Mouse (Mus musculus): Measurements from ENCODE around the gene Slc7a5.

The Slc7a5 gene

DNA sequence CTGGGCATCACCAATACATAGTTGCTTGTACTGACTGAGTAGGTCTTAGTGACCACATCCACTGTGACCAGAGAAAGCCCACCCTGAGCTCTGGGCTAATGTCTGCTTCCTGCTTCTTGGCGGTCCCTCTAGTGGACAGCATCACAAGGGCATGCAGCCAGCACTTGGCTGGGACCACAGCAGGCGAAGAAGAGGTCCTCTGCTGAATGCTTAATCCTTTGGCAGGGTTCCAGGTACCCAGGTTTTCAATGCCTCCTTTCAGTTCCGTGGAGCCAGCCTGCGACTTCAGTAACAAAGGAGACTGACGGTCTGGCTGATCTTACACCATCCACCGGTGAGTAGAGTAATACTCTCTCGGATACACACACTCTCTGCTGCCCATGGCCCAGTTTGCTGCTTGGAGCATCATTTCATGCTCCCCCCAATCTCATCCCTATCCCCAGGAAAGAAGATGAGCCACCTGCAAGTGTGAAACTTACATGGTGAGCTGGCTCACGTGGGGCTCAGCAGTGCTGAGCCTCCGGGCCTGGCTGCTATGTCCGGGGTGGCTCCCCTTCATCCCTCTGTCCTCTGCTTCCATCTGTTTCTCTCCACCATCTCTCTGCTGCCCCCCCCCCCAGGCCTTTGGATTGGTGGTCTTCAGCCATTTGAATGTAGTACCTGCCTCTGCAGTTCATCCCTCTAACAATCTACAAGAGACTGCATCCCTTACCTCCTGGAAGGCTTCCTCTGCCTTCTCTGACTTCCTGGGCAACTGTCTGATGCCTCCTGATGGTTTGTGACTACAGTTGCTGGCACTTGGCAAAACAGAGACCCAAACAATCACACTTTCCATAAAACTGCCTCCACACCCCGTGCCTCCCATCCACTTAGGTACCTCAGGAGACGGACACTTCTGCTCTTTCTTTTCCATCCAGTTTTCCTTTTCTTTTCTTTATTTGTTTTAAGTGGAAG, 28.1 kb upstream of the Slc7a5 start:
- no peak for DNase-seq (ENCODE audit: low spot score)

DNA sequence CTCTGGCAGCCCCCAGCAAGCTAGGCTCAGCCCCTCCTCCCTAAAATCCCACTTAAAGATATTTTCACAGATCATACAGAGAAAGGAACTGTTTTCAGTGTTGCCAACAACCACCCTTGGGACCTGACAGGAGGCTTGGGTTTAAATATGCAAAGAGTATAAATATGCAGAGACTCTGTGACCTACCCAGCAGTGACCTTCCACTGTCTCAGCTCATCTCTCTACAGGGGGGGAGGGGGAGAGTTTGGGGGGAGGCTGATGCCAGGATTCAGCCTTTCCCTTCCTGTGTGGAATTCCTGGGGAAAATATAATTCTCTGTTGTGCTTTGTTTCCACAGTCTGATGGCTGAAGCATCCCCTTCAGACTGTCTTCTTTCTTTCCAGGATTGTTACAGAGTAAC, 27.4 kb upstream of the Slc7a5 start:
- no peak for DNase-seq (ENCODE audit: low spot score)

DNA sequence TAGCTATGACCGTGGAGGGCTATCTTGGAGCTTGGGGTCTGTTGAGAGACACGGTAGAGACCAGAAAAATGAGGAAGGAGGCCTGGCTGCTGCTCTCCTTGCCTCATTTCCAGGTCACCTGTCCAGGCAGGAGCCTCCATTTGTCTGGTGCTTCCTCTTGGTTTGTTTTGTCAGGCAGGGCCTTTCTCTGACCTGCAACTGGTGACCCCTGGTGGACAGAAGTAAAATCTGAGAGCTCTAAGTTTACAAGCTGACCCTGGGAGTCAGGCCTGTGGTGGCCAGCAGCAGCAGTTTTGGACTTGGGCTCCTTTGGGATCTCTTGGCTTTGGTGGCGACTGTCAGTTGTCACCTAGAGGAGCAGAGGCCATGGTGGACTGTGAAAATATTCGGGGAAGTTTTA, 27.0 kb upstream of the Slc7a5 start:
- no peak for DNase-seq (ENCODE audit: low spot score)

DNA sequence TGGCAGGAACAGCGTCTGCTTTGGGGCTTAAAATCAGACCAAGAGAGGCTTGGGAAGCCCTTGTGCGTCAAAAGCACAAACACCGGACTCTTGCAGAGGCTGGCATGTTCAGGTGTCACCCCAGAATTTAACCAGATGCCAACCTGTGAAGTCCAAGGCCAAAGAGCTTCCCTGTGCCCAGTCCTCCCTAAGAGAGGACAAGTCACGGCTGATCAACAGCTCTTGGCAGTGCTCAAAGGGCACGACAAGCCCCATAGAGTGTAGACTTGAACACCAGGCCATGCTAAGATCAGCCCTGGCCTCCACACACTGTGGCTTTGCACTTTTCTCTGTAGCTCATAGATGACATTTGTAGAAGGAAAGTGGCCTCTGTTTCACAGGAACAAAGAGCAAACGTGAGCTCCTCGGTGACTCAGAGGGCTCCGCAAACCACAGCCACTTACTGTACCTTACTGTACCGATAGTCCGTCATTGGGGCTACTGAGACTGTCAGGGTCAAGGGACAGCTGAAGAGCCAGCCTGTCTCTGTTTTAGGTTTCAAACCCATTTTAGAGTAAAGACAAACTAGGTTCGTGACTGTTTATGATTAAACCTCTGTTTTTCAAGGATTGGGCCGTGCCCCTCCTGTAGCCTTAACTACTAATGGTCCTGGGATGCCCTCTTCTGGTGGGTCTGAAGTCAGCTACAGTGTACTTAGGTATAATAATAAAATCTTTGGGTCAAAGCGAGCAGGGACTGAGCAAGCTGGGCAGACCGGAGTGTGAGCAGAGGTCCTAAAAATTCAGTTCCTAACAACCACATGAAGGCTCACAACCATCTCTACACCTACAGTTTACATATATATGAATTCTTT, 25.4 kb upstream of the Slc7a5 start:
- DNase-seq (ENCODE audit: low spot score), result no peak

DNA sequence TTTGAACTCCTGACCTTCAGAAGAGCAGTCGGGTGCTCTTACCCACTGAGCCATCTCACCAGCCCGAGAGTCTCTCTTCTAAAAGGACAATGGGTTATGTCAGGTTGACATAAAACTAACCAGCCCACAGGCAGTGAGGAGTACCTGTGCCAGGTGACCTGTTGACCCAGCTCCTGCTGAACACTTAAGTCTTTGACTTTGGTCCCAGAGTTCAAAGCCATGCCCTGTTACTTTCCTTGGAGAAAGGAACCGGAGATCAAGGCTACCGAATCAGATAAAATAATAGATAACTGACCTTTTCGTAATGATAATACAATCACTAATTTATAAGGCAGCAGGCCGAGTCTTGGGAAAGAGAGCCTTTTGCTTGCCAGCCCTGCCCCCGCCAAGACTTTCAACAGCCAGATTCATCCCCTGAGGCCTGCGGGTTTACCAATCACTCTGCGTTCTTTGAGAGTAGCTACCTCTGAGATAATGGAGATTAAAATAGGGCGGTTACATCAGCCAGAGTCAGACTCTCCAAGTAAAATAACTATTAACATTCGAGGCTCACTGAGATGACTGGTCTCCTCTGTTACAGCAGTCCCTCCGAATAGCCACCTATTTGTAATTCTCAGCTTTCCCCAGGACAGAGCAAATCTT, 24.7 kb upstream of the Slc7a5 start:
- DNase-seq (ENCODE audit: low spot score), result no peak

DNA sequence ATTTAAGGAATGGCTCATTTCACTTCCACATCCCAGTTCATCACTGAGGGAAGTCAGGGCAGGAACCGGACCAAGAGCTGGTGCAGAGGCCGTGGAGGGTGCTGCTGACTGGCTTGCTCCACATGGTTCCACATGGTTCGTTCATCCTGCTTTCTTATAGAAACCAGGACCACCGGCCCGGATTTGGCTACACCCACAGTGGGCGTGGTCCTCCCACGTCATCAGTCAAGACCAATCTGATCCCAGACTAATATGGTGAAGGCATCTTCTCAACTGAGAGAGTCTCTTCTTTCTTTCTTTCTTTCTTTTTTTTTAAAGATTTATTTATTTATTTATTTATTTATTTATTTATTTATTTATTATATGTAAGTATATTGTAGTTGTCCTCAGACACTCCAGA, 24.1 kb upstream of the Slc7a5 start:
- DNase-seq (ENCODE audit: low spot score), result no peak

DNA sequence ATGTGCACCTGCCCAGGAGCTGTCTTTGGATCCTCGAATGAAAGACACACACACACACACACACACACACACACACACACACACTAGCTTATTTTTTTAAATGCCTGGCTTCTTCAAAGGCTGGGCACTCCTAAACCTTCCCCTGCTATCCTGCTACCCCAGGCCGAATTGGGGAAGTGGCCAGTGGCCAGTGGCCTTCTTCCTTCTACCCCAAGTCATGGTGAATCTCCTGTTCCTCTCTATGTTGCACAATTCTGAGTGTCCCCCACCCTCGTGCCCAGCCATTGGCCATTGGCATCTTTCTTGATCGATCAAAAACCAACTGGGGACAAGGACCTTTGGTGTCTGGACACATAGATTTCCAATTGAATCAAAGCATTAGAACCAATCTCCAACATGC, 22.6 kb upstream of the Slc7a5 start:
- no peak for DNase-seq (ENCODE audit: low spot score)

GRCm38 (mm10) chr8:121927316-121927715, 19.8 kb upstream of the Slc7a5 start:
- DNase-seq (ENCODE audit: low spot score), result no peak

GRCm38 (mm10) chr8:121926266-121926665, 18.8 kb upstream of the Slc7a5 start:
- no peak for DNase-seq (ENCODE audit: low spot score)

GRCm38 (mm10) chr8:121925624-121926023, 18.1 kb upstream of the Slc7a5 start:
- peak; percentile 67 for DNase-seq (ENCODE audit: low spot score)

- peak; percentile 80 for DNase-seq (ENCODE audit: low spot score)
Measured at GRCm38 (mm10) chr8:121924681-121925080, 17.2 kb upstream of the Slc7a5 start.

GRCm38 (mm10) chr8:121922101-121922500, 14.6 kb upstream of the Slc7a5 start:
- DNase-seq (ENCODE audit: low spot score), result no peak

- DNase-seq (ENCODE audit: low spot score), result no peak
Measured at GRCm38 (mm10) chr8:121921582-121921981, 14.1 kb upstream of the Slc7a5 start.

DNA sequence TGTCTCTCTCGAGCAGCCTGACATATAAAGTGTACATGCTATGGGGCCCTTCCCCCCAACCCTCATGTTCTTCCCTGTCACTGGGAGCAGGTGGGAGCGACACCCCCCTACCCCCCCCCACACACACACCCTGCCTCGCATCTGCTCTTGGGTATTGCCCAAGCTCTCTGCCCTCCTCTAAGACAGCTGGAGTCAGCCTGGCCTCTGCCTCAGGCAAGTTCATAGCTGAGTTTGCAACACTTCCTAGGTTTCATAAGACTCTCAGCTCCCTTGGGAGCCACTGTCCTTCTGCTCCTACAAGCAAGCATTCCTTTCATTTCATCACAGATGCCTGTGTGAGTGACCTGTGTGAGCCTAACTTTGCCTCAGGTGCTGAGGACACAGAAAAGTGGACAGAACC, 12.2 kb upstream of the Slc7a5 start:
- DNase-seq (ENCODE audit: low spot score), result peak; percentile 64

DNA sequence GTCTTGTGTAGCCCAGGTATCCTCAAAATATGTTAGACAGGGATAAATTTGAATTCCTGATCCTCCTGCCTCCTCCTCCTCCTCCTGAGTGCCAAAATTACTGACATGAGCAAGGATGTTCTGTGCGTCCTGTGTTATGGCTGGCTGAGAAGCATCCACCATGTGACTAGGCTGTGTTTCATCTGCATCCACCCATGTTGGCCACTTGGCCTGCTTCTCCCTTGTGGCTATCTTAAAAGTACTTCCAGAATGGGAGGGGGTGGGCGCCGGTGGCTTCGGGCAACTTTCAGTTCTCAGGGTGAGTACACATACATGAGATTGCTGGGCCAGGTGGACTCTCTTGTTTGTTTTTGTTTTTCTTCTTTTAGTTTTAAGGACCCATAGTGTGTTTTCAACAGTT, 11.7 kb upstream of the Slc7a5 start:
- no peak for DNase-seq (ENCODE audit: low spot score)

DNA sequence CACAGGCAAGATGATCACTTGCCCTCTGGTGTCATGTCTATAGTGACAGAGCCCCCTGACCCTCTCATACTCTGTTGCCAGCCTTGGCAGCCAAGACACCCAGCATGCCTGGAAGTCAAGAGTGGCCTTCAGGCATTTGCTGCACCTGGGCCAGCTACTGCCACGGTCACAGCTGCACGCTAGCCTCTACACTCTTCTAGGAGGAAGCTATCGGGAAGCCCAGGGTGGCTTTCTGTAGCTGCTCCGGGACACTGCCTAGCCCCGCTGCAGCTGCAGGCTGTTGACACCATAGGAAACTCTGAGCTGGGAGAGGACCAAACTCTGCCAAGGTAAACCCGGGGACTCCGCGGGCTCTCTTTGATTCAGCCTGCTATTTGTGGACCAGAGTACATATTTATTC, 5.9 kb upstream of the Slc7a5 start:
- no peak for DNase-seq (ENCODE audit: low spot score)

DNA sequence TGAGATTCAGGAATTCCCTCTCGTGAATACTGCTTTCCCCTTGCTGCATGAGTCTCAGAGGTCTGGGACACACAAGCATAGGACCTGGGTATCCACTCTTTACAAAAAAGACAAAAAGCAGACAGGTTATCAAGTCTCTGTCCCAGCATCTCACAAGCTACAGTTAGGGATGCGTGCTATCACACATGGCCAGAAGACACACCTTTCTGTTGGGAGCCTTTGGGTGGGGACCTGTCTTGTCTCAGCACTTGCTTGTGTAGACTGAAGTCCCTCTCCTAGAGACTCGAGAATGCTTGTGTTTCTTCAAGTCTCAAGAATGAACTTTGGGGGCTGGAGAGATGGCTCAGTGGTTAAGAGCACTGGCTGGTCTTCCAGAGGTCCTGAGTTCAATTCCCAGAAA, 5.3 kb upstream of the Slc7a5 start:
- DNase-seq (ENCODE audit: low spot score), result no peak

DNA sequence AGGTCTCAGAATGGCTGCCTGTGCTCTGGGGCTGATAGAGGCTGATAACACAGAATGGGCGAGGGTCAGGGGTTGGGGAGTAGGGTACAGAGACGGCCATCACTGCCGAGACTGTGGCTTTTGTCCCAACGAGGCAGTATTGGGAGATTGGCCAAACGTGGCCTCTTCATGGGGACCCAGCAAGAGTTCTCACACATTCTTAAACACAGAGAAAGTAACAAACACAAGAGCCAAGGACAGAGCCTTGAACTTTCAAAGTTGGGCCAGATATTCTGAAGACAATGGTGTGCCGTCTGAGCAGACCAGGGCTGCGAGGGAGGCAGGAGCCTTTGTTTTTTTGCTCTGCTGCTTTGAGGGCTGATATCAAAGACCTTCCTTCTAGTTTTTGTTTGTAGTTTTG, 4.5 kb upstream of the Slc7a5 start:
- DNase-seq (ENCODE audit: low spot score), result no peak

DNA sequence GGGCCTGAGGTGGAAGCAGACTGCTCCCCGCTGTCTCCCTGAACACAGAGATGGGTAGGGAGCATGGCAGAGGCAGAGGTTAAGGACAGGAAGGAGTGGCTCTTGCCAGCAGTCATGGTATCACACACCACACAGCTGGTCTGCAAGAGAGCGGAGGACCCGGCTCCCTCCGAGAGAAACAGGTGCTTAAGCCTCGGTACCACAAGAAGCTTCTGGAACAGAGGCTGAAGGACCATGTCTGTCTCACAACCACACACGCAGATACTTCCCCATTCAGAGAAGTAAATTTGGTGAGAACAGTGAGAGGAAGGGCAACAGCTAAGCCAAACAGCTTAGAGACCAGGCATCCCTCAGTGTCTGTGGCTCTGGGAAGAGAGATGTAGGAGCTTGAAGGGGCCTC, 3.9 kb upstream of the Slc7a5 start:
- no peak for DNase-seq (ENCODE audit: low spot score)

DNA sequence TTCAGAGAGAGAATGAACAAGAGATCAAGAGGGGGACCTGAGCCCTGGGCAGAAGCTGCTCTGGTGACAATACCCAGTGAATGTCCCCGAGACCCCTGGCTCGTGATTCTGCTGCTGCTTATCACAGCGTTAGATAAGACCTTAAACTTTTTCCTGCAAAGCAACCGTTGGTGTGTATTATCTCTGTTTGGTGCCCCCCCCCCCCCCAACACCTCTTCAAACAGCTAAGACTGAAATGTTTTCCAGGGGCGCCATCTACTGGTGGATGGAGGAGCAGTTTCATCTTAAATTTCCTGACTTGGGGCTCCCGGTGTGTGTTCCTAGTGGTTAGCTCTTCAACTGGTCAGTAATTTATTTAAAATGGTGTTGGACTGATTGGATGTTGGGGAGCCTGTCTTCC, 2.2 kb upstream of the Slc7a5 start:
- peak; percentile 59 for DNase-seq (ENCODE audit: low spot score)

DNA sequence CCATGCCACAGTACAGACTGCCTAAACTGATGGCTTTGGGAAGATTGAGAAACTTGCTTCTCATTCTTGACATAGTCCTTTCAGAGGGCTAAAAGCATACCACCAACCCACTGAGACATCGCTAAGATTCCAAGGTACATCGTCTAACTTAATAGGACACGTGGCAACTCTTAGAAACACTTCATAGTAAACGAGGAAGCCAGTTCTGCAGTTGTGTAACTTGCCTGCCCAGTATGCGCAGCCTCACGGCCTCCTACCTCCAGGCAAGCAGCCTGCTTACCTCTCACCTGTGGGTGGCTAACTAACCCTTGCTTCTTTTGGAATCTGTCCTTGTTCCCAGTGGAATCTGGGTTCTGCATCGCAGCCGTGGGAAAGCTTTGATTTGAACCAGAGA, 1.7 kb upstream of the Slc7a5 start:
- DNase-seq (ENCODE audit: low spot score), result no peak

DNA sequence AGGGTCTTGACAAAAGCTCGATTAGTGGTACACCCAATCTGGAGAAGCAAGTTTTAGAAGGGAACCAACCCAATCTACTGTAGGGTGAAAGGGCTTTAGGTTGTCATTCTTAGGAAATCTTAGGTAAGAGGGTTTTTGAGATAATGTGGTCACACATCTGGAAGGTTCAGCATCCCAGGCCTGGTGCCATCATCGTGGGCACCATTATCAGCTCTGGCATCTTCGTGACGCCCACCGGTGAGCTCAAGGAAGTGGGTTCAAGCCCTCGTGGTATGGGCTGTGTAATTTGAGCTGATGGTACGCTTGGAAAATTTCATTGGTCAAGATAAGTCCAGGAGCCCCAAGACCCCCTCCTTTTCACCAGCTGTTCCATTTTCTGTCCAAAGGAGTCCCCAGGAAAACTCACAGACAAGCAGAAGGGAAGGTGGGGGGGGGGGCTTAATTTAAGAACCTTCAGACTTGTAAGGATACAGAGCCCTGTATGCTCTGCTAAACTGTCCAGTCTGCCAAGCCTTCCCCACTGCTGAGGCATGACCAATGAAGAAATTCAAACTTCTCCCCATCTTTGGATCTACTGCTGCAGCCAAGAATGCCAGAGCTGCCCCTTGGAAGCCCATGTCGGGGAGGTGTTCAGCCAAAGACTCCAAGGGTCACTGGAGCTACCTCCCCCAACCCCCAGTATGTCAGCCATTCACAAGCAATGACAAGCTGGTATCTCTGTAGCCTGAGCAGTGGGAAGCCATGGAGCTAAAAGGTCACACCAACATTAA, 1.1 kb upstream of the Slc7a5 start:
- no peak for DNase-seq (ENCODE audit: low spot score)
